Mouse (Mus musculus) bone marrow, adult 2 months (tissue): ENCODE data around the gene Coq8a.

Experiments used
- CTCF ChIP-seq: fragments of 200-500 bp; IDR thresholded peaks from 2 replicates; pipeline ENCODE4 v1.5.1; 2011; ENCODE audit warnings: low read length, control low read depth; ENCODE audit not compliant: control insufficient read depth, insufficient read depth
- POLR2A ChIP-seq: fragments of 200-500 bp; IDR thresholded peaks from 2 replicates; pipeline ENCODE4 v1.6.1; 2011; ENCODE audit warnings: low read depth, mild to moderate bottlenecking, control low read depth, low read length, borderline replicate concordance; ENCODE audit not compliant: control insufficient read depth

DNA sequence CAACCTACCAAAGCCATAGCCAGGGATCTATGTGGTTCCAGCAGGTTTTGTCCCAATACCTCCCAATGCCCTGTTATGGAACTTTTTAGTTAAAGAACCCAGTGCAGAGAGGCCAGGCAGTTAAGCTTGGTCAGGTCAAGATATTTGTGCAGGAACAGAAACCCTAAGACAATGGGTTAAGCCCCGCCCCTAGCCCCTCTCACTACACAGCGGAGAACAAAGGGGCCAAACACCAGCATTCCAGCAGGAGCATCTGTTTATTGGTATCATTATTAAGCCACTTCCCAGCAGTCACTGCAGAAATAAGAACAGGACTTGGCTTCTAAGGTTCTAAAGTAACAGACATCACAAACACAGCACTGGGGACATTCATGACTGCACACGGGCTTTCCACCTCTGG lies 27.4 kb upstream of the Coq8a start:
- TF ChIP-seq CTCF (no peak), POLR2A (no peak)
